ENCODE assay signal across 21 mouse cellular contexts in genomic region chr5:51750456-51750855, GRCm38 (mm10).
"Had no signal": no experiment of that assay in that cellular context is flagged by ENCODE, and none has a peak within 500 bp of the region (broad histone marks: within the 10 kb centered on the region; RNA-seq: fewer than 3 reads in every experiment).

No protein-coding gene starts in this region.

- H3K4me2 ChIP-seq: lung, embryonic 15.5 days; midbrain, embryonic 11.5 days; midbrain, embryonic 13.5 days; midbrain, embryonic 15.5 days; neural tube, embryonic 13.5 days; neural tube, embryonic 15.5 days had no signal

- H3K4me3 ChIP-seq: lung, embryonic 15.5 days; megakaryocyte, embryonic 14.5 days; midbrain, embryonic 13.5 days; midbrain, embryonic 15.5 days; neural tube, embryonic 13.5 days; neural tube, embryonic 15.5 days had no signal

- H3K4me1 ChIP-seq: lung, embryonic 15.5 days; megakaryocyte, embryonic 14.5 days; midbrain, embryonic 13.5 days; midbrain, embryonic 15.5 days; neural tube, embryonic 13.5 days; neural tube, embryonic 15.5 days had no signal

- H3K36me3 ChIP-seq: lung, embryonic 15.5 days; midbrain, embryonic 13.5 days; midbrain, embryonic 15.5 days; neural tube, embryonic 13.5 days; neural tube, embryonic 15.5 days had no signal

- DNase-seq: liver, postnatal 0 days; lung, adult 2 months; lung, postnatal 14 days; lung, postnatal 36 days; retina, postnatal 1 day; right cerebral cortex, adult 18-20 months; right cerebral cortex, postnatal 25 days; right cerebral cortex, postnatal 4 days; spleen, adult 18-20 months; thymus, adult 18-20 months; thymus, postnatal 14 days; thymus, postnatal 36 days had no signal

- H3K9ac ChIP-seq: liver, postnatal 0 days; lung, embryonic 15.5 days; midbrain, embryonic 13.5 days; midbrain, embryonic 15.5 days; neural tube, embryonic 13.5 days; neural tube, embryonic 15.5 days had no signal

- H3K27ac ChIP-seq: lung, embryonic 15.5 days; macrophage; midbrain, embryonic 13.5 days; midbrain, embryonic 15.5 days; neural tube, embryonic 13.5 days; neural tube, embryonic 15.5 days had no signal

- H3K9me3 ChIP-seq: lung, embryonic 15.5 days; midbrain, embryonic 13.5 days; midbrain, embryonic 15.5 days; neural tube, embryonic 13.5 days; neural tube, embryonic 15.5 days had no signal

- H3K27me3 ChIP-seq: lung, embryonic 15.5 days; megakaryocyte, embryonic 14.5 days; midbrain, embryonic 13.5 days; midbrain, embryonic 15.5 days; neural tube, embryonic 13.5 days; neural tube, embryonic 15.5 days had no signal

- ATAC-seq: liver, postnatal 0 days; lung, postnatal 0 days; midbrain, embryonic 13.5 days; midbrain, embryonic 15.5 days had no signal
